Mouse (Mus musculus) monocyte, adult 5-6 weeks (primary cell): ENCODE measurements around the gene Slc7a15. TPM values are rescaled to one million over a fixed set of nuclear protein-coding genes. Genes with fewer than 3 reads are reported as not detected.

Experiments
- ATAC-seq: fragments of 153-309, 156-312 bp; replicated peaks from 2 replicates; pipeline ENCODE4 v1.8.0; 2017; ENCODE audit warnings: mild to moderate bottlenecking; ENCODE audit not compliant: low TSS enrichment, insufficient number of reproducible peaks, severe bottlenecking, poor library complexity, low FRiP score
- total RNA-seq: library from RNA; stranded (forward); fragments of 200-1000, 200-491, 200-594 nt; gene quantifications from 3 replicates; pipeline ENCODE4 v1.2.3, GENCODE M21; 2017

Slc7a15 gene
- total RNA-seq, 1 experiment from 2014 or later = not detected

DNA sequence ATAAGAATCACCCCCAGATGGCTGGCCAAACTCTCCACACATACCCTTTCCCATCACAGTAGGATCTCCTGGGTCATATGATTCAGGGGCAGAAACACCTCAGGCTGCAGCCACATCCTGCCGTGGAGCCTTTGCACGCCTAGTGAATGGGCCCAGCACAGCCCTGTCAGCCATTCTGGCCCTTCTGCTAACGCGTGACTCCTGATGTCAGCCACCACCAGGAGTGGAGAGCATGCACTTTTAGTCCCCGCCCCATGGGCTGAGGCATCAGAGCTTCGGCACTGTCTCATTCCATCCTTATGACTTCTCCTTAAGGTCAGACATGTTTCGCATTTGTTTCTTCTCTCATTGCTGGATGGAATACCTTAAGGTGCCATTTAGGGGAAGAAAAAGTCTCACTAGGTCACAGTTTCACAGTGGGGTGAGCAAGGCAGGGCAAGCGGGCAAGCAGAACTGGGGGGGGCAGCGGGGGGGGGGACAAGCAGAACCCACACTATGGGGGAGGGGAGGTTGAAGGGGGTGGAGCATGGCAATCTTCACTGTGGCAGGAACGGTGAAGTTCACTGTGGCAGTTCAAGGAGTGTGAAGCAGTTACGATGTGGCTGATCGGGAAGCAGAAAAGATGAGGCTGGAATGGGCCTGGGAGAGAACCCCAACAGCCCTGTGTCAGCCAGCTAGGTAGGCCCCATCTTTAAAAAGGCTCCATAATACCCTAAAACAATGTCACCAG, 79.3 kb downstream of the Slc7a15 start:
- ATAC-seq = no peak; the same call in 1 of the 2 replicates

DNA sequence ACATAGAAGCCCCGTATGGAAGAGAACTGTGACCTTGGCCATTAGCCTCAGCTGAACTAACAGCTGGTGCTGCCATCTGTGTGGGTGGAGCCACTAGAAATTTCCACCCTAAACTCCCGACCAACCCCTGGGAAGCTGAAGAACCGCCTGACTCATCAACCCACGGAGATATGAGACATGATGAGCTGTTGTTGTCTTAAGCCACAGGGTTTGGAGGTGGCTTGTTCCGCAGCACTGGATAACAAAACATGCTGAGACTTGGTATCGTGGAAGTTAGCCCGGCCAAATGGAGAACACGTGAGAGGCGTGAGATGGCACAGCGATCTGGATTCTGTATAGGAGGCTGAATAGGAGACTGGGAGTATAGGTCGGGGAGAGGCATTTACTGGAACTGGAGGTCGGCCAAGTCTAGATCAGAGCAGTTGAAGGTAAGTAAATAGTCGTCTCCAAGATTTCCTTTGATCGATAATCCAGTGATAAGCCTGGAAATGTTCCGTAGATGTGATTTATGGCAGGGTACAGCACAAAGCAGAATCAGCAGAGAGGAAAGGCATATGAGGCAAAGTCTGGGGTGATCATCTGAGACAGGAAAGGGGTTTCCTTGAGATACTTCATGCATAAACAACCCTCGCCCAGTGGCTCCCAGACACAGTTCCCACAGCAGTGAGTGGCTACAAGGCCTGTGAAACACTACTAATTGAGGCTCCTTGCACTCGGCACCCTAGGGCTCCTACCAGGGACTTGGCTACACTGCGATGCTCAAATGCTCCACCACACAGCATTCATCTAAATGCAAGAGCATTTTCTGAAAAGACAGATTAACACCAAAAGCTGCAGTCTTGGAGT, 87.6 kb downstream of the Slc7a15 start:
- no peak for ATAC-seq

DNA sequence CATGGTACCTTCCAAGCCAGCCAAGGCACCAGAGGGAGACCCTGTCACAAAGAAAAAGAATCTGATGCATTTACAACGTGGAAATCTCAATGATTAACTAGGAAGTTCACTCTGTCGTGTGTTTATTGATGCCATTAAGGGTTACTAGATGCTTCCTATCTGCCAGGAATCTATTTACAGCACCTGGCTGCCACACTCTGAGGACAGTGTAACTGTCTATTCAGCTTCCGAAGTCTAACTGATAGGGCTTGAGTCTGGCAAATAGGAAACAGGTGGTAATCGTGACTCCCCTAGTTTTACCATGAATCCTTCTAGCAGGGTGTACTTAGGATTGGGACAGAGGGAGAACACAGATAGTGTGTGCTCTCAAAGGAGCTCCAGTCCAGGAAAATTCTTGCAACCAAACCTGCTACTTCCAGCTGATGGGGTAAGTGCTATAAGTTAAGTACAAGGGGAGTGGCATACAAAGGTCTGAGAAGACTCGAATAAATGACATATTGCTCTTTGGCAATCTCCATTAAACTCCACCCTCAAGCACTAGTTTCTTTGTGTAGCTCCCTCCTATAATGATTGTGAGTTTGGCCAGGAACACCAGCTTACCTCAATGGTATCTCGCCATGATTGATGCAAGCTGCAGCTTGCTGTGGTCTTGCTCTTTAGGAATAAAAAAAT, 88.4 kb downstream of the Slc7a15 start:
- no peak for ATAC-seq

DNA sequence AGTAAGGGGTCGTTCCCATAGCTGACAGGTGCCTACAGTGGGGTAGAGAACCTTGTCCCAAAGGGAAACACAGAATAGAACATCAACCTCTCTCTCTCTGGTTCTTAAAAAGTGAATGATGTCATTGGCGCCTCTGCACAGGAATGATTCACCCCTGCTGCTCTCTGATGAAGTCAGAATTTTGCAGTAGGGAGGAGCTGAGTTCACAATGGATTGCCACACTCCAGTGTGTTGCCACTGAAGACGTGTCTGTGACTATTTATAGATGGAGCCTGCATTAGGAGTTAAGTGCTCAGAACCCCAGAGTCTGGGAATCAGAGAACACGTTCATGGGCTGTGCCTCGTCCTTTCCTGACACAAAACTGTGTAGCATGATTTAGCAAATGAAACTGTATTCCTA, 89.2 kb downstream of the Slc7a15 start:
- ATAC-seq = peak; percentile 55; the same call in 1 of the 2 replicates

DNA sequence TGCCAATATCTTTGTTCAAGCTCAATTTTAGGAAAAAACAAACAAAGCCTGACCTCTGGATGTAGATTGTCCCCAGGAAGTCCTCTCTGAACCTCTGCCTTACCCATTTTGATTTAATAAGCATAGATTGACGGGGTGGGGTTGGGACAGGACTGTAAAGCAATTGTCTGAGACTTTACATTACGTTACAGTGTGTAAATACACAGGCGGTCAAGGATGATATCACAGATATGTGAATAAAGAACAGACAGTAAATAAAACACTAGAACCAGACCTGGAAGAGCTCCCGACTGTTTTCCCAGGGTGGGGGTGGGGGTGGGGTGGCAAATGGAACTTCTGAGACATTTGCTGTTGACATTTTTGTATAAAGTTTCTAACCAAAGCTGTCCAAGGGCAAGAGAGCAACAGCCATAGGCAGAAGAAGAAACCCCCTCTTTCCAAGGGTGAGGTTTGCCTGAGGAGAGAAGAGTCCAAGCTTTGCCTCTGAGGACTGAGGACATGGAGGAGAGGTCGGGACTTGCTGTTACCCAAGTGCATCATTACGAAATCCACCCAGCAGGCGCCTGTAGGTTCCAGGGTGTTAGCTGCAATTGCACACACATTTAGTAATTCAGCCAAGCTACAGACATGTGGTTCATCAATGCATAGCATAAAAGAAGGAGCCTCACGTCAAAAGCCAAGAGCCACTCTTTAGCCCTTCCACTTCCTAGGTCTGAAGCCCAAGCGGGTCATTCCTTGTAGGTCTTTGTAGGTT, 91.7 kb downstream of the Slc7a15 start:
- 0 out of 2 replicates have a peak, but pooled peaks have one; percentile 42 for ATAC-seq

DNA sequence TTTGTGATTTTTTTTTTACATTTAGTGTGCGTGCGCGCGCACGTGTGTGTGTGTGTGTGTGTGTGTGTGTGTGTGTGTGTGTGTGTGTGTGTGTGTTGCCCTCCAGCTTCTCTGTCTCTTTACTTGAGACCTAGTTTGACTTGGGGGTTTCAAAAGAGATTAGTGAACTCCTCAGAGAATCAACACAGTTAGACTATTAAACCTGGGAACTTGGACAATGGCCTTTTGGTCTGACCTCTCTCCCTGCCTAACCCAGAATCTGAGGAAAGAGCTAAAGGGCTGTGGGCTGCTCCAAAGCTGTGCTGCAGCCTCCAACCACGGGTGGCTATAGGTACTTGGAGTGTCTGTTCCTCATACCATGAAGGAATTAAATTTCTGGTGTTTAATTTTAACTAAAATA, 94.7 kb downstream of the Slc7a15 start:
- ATAC-seq = no peak

DNA sequence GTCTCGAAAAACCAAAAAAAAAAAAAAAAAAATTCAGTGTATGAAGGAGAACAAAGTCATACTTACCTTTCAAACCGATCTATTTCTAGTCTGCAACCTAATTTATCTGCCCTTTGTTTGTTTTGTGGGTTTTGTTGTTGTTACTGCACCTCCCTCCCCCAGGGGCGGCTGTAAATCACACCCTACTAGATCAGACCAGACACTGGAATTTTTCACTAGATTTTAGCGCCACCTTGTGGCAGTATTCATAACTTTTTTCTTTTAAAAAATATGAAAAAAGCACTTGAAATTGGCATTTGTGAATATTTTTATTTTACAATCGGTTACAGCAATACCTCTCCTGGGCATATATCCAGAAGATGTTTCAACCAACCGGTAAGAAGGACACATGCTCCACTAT, 96.3 kb downstream of the Slc7a15 start:
- ATAC-seq = no peak

DNA sequence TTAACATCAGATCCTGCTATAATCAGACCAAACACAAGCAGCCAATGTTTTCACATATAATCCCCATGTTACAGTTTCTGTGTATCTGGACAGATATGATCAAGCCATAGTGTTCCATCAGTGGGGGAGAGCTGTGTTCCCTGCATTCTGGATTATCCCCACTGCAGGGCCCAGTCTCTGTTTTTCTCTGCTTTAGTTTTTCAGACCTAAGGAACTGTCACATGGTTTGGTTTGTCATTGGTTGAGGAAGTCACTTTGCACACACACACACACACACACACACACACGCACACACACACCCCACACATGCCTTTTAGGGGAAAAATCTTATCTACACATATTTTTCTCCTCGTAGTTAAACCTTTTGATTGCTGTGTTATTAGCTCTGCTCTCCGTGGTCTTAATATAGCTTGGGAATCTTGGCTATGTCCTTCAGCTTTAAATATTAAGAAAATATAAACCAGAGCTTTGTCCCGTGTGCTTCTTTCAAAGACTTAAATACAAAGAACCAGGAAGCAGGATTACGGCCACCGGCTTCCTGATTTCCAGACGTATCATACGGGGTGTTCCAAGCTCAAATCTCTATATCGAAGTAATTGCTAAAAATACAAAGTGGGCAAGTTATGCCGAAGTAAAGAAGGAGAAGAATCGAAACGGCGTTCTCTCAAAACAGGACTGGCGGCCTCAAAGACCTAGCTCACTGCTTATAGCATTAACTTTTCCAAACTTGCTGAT, 97.1 kb downstream of the Slc7a15 start:
- no peak for ATAC-seq

DNA sequence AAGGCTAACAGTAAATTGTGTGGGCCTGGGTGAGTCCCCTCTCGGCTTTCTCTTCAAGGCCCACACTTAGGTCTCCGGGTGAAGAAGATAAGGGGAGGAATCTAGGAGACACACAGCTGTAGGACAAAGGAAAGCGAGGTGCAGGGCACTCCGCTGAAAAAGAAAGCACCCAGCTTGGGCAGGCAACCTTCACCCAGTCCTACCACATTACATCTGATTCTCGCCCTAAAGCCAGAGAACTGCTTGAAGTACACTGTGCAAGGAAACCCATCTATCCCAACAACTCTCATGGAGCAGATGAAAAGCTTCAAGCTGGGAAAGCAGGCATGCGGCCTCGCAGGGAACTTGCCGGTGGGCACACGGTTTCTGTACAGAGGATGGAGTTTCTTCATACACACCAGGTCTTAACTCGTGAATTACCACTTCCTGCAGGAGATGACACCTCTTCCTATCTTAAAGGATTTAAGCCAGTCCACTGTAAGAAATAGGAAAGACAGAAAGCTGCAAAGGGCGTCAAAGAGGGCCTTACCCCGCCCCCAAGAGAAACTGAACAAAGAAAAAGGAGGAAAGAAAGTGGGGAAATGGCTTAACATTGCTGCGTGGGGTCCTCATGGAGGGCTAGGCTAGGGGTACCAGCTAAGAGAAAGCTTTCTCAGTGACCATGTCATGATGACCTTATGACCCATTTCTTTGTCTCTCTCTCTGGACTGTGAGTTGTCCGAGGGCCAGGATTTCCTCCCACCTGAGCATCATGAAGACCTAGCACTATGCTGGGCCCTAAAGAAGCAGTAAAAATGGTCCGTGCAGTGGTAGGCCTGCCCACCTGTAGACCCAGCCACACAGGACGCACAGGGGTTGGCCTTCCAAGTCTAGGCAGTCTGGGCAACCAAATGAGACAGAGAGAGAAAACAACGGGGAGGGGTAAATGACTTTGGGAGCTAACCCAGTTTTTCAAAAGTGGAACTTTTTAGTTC, 98.0 kb downstream of the Slc7a15 start:
- no peak for ATAC-seq

DNA sequence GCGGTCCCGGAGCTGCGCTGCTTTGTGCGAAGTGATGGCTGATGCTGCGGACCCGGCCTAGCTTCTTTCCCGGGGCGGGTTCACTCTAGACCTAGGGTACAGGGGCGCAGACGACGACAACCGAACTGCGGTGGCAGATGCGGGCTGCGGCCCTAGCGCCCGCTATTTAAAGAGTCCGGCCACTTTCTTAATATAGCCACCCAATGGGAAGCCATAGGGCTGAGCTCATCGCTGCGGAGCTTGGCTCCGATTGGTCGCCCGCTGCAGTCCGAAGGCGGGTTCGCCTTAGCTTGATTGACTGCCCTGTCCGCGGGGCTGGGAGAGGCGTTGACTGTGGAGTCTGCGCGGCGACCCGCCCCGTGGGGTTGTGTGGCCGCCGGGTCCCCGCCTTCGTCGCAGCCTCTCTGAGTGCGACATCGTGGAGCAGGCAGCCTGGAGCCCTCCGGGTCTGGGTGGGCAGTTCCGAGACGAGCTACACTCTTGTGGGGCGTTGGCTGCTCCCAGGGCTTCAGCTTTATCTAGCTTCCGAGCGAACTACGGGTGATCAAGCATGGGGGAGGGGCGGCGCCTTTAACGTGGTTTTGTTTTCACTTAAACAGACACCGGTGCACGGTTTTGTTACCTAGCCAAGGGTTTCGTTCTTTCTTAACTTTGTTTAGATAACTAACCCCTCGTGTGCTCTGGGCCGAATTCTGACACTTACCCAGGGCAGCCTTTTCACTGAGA, 98.8 kb downstream of the Slc7a15 start, which contains the start of gene Rhob:
Rhob (minus strand) TSS at position 139 of the 726 bp plus-strand sequence.
- peak; percentile 92 for ATAC-seq

DNA sequence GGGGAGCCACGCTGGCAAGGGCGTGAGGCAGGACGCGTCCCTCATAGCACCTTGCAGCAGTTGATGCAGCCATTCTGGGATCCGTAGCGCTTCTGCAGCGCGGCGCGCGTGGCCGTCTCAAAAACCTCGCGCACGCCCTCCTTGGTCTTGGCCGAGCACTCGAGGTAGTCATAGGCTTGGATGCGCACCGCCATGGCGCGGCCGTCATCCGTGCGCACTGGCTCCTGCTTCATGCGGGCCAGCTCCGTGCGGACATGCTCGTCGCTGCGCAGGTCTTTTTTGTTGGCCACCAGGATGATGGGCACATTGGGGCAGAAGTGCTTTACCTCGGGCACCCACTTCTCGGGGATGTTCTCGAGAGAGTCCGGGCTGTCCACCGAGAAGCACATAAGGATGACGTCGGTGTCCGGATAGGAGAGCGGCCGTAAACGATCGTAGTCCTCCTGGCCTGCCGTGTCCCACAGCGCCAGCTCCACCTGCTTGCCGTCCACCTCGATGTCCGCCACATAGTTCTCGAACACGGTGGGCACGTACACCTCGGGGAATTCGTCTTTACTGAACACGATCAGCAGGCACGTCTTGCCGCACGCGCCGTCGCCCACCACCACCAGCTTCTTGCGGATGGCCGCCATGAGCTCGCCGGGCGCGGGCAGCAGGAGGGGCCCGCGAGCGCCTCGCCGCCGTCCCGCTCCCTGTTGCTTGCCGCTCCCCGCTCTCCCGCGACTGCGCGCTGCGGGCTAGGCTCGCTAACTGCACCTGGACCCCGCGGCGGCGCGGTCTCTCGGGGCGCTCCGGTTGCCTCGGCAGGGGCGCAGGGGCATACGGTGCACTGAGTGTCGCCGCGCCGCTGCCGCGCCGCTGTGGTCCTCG, 99.6 kb downstream of the Slc7a15 start:
- peak; percentile 39 for ATAC-seq

DNA sequence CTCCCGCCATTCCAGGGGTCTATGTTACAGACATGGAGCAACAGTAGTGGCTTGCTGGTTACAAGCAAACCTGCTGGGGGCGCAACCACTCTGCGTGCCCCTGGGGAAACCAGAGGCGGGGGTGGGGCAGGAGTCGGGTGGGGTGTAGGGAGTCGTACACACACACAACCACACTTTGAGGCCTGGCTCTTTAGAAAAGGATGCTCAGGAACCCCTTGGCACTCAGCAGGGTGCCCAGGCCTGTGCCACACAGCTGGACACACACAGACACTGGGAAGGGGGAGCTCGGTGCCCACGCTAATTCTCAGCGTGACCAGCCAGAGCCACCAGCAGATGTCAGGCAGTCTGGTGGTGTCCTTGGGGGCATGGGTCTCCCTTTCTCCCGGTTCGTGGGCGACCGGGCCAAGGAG, 100.3 kb downstream of the Slc7a15 start:
- no peak for ATAC-seq

DNA sequence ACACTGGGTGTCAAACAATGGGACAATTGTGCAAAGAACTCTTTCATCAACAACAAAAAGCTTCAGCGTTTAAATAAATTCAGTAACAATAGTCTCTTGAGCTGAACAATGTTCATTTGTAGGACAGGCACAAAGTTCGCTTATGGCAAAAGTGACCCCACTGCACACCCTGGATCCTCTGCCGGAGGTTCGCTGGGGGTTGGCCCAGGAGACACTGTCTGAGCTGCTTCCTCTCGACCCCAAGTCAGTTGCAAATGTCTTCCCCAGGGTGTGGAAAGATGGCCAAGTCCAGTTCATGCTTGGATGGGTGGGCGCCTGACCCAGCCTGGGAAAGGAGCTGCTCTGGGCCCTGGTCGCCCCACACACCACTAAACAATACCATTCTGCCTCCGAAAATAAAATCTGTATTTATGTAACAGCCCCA, 100.7 kb downstream of the Slc7a15 start:
- ATAC-seq = no peak

DNA sequence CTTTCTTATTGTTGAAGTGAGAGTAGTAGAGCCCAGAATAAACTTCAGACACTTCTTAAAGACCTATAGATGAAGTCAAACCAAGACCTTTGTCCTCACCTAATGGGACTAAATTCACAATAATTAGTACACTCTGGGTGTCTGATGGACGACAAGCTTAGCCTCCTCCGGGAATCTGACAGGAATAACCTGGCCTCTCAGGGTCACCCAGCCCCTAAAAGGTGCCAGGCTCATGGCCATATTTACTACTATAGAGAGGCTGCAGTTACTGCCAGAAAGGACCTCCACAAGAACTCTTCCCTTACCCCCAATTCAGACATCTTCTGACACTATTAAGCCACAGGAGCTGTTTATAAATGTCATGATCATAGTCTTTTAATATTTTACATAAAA, 101.6 kb downstream of the Slc7a15 start:
- no peak for ATAC-seq

DNA sequence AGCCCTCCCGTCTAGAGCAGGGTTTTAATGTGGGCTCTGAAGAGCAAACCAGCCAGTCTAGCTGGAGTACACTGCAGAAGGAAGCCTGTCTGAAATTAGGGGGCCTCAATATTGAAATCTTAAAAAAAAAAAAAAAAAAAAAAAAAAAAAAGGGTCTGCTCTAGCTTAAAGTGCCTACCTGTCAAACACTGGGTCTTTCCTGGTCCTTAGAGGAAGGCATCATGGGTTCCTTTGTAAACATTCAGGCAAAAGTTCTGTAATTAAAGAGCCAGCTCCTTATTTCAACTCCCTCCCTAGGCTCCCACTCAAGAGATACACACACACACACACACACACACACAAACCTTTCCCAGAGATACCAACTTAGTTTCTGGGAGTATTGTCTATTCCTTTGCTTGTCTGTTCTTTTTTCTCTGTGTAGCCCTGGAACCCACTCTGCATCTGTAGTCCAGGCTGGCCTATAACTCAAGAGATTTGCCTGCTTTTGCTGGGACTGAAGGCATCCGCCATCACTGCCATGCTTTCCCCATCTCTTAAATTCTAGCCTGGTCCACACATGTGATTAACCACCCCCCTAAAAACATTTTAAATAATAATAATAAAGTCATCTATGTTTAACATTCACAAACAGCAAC, 102.1 kb downstream of the Slc7a15 start:
- ATAC-seq = no peak
